Mouse (Mus musculus) kidney, embryonic 14.5 days (tissue): Measurements from ENCODE around the gene Mrpl17. TPM values are rescaled to one million over a fixed set of nuclear protein-coding genes. Genes with fewer than 3 reads are reported as not detected.

Experiments
- ATAC-seq: fragments of 200-750 bp; cut with Nextera tagmentation; 2 replicates; pipeline ENCODE4 v1.8.0; 2017; ENCODE audit warnings: moderate number of reproducible peaks, mild to moderate bottlenecking, moderate TSS enrichment, moderate library complexity; ENCODE audit not compliant: low FRiP score, low TSS enrichment
- H3K27ac ChIP-seq: fragments of 300-500 bp; sonication (generic); 2 replicates; pipeline ENCODE4 v1.5.1; 2014; ENCODE audit warnings: low read depth, mild to moderate bottlenecking, low read length, moderate library complexity, mixed read lengths
- H3K27me3 ChIP-seq: fragments of 300-500 bp; sonication (generic); 2 replicates; pipeline ENCODE4 v1.6.1; 2014; ENCODE audit warnings: mild to moderate bottlenecking, low read length; ENCODE audit not compliant: control insufficient read depth, insufficient read depth
- H3K36me3 ChIP-seq: fragments of 300-500 bp; sonication (generic); 2 replicates; pipeline ENCODE4 v1.6.1; 2014; ENCODE audit warnings: low read length, mixed read lengths; ENCODE audit not compliant: control insufficient read depth, insufficient read depth
- H3K4me1 ChIP-seq: fragments of 300-500 bp; sonication (generic); 2 replicates; pipeline ENCODE4 v1.6.1; 2014; ENCODE audit warnings: low read length, mixed read lengths; ENCODE audit not compliant: control insufficient read depth, insufficient read depth
- H3K4me2 ChIP-seq: fragments of 300-500 bp; sonication (generic); replicated peaks from 2 replicates; pipeline ENCODE4 v1.6.1; 2014; ENCODE audit warnings: low read depth, mild to moderate bottlenecking, low read length
- H3K4me3 ChIP-seq: fragments of 300-500 bp; sonication (generic); 2 replicates; pipeline ENCODE4 v1.5.1; 2014; ENCODE audit warnings: mild to moderate bottlenecking, low read length
- H3K9ac ChIP-seq: fragments of 300-500 bp; sonication (generic); 2 replicates; pipeline ENCODE4 v1.6.1; 2014; ENCODE audit warnings: low read depth, mild to moderate bottlenecking, low read length, moderate library complexity
- H3K9me3 ChIP-seq: fragments of 300-500 bp; sonication (generic); 2 replicates; pipeline ENCODE4 v1.6.1; 2016; ENCODE audit warnings: low read length; ENCODE audit not compliant: control insufficient read depth
- WGBS: fragments of 180-500 bp; shearing (Covaris S2); extraction: QIAGEN DNeasy Blood & Tissue Kit; methylation state at CpG from one replicate; pipeline ENCODE4 v1.1.7; 2014; 5-methylcytosine and 5-hydroxymethylcytosine counted together
- polyA plus RNA-seq: library from polyadenylated mRNA; unstranded; fragments of >200 nt; fragmentation: Nextera tagmentation; extraction: Ambion mirVana; gene quantifications from 2 replicates; pipeline ENCODE4 v1.2.1, GENCODE M21; 2014

The Mrpl17 gene
- polyA plus RNA-seq, 1 experiment from 2014 or later: 434 TPM

DNA sequence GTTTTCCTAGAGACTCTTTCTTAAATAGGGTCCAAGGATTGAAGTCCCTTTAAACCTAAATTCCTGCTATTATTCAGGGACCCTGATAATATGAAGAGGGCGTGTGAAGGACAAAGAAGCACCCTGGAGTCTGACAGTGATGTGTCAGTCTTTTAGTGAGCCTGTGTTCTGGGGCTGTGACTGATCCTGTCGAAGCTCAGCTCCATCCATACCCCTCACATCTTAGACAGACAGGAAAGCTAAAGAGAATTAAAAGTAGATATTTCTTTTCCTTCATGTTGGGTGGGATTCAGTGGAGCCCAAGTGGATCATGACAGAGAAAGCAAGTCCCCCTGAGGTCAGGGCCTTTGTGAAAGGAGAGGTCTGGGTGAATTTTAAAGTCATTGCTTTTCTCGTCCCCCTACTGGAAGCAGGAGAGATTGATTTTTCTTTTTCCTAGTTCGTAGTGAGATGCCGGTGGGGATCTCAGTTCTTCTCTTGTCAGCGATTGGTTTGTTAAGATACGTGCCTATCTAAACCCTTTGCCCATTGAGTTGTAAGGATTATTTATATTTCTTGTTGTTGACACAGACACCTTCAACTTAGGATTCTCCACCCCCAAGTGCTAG is 15.0 kb downstream of the Mrpl17 start:
- H3K4me1 ChIP-seq: no peaks in the 10 kb centered on the region
- no peaks in the 10 kb centered on the region for H3K36me3 ChIP-seq
- no peak overlapping the region for H3K4me2 ChIP-seq
- H3K9me3 ChIP-seq: no peaks in the 10 kb centered on the region
- WGBS: 28% methylated on average over 7 of the region's 7 CpGs
- no peak overlapping the region for H3K27ac ChIP-seq
- no peak overlapping the region for H3K9ac ChIP-seq
- no peak overlapping the region for H3K4me3 ChIP-seq
- H3K27me3 ChIP-seq: no peaks in the 10 kb centered on the region
- ATAC-seq: 0 out of 2 replicates have a peak, but pooled peaks have one; percentile 20

GRCm38 (mm10) chr7:105793701-105794100 is 17.2 kb downstream of the Mrpl17 start:
- no peak overlapping the region for H3K9ac ChIP-seq
- no peak overlapping the region for H3K4me2 ChIP-seq
- 87% methylated on average over 7 of the region's 7 CpGs for WGBS
- H3K4me3 ChIP-seq: no peak overlapping the region
- H3K27me3 ChIP-seq: no peaks in the 10 kb centered on the region
- H3K36me3 ChIP-seq: no peaks in the 10 kb centered on the region
- H3K9me3 ChIP-seq: no peaks in the 10 kb centered on the region
- ATAC-seq: no peak
- no peaks in the 10 kb centered on the region for H3K4me1 ChIP-seq
- no peak overlapping the region for H3K27ac ChIP-seq

DNA sequence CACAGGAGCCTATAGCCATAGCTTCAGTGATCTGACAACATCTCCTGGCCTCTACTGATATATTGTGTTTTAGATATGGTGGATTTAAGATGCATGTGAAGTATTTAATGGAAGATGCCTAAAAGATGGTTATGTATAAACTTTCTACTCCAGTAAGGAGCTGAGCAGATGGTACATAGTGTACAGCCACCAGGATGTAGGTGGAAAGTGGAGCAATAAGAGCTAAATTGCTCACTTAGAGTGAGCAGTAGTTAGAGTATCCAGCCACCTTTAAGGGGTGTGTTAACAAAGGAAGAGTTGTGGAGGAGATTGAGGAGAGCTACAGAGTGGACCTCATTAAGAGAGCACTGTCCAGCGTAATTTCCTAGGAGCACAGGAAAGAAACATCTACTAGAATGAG is 19.8 kb downstream of the Mrpl17 start:
- H3K9ac ChIP-seq: no peak overlapping the region
- no peaks in the 10 kb centered on the region for H3K36me3 ChIP-seq
- H3K4me3 ChIP-seq: no peak overlapping the region
- 62% methylated on average over 1 of the region's 1 CpGs for WGBS
- no peak for ATAC-seq
- no peaks in the 10 kb centered on the region for H3K27me3 ChIP-seq
- peaks cover 4% of the 10 kb centered on the region for H3K4me1 ChIP-seq
- H3K27ac ChIP-seq: no peak overlapping the region
- H3K4me2 ChIP-seq: no peak overlapping the region
- no peaks in the 10 kb centered on the region for H3K9me3 ChIP-seq

- Histone ChIP-seq H3K27me3 (no peaks in the 10 kb centered on the region), H3K4me2 (peak within 1 kb of the TSS; percentile 70), H3K36me3 (peaks cover 5% of the 10 kb centered on the region; the same call in 1 of the 2 replicates), H3K4me1 (peaks cover 26% of the 10 kb centered on the region), H3K27ac (peak within 1 kb of the TSS; percentile 88), H3K9me3 (no peaks in the 10 kb centered on the region), H3K4me3 (peak within 1 kb of the TSS; percentile 88), H3K9ac (peak within 1 kb of the TSS; percentile 97)
- 1% methylated on average over 68 of the region's 97 CpGs for WGBS
- peak; percentile 81 for ATAC-seq
Measured at GRCm38 (mm10) chr7:105787285-105788140, 23.4 kb downstream of the Mrpl17 start, which contains the start of gene Dchs1. Gene Dchs1 (minus strand): TSS chr7:105787654.

GRCm38 (mm10) chr7:105786506-105787284 is 24.2 kb downstream of the Mrpl17 start:
- peak overlapping the region; percentile 97 for H3K9ac ChIP-seq

DNA sequence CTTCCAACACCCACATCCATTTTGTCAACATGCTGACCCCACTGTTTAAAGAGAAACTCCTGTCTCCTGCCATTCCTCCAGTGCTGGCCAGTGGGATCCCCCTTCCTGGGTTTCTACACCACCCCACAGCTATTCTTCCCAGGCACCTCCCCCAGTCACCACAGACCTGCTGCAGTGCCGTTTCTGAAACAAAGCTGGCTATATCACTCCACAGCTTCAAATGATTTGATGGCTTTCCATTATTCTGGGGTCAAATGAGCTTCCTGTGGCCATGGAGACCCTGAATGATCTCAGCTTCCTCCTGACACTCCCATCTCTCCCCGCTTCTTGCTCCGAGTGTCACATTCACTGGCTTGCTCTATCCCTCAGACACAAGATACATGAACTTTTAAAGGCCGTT is 26.3 kb downstream of the Mrpl17 start:
- Histone ChIP-seq H3K27me3 (no peaks in the 10 kb centered on the region), H3K4me1 (peaks cover 26% of the 10 kb centered on the region), H3K36me3 (peaks cover 28% of the 10 kb centered on the region), H3K9ac (no peak overlapping the region), H3K4me3 (no peak overlapping the region), H3K4me2 (peak overlapping the region; percentile 70), H3K9me3 (no peaks in the 10 kb centered on the region), H3K27ac (no peak overlapping the region; the same call in 1 of the 2 replicates)
- 13% methylated on average over 4 of the region's 4 CpGs for WGBS
- no peak for ATAC-seq

More at GRCm38 (mm10) chr7:105786506-105787284, 24.2 kb downstream of the Mrpl17 start:
- ATAC-seq: peak; percentile 71
- Histone ChIP-seq H3K4me3 (peak overlapping the region; percentile 88), H3K27ac (peak overlapping the region; percentile 88), H3K27me3 (no peaks in the 10 kb centered on the region), H3K4me1 (peaks cover 26% of the 10 kb centered on the region), H3K4me2 (peak overlapping the region; percentile 70), H3K36me3 (peaks cover 12% of the 10 kb centered on the region), H3K9me3 (no peaks in the 10 kb centered on the region)
- 6% methylated on average over 20 of the region's 20 CpGs for WGBS

DNA sequence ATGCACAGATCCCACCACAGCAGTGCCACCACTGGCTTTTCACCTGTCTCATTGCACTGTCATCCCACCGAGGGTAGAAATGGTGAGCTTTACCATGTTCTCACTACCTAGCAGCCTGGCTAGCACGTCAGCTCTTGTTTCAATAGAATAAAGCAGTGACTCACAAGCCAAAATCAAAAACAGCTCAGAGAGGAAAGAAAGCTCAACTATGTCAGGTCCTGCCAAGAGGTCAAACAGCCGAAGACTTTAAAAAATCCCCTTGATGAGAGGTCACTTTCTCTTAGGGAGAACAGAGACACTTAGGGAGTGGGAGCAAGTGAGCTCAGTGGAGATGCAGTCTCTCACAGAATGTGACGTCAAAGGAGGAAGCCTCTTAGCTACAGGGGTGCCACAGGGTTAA is 27.0 kb downstream of the Mrpl17 start:
- Histone ChIP-seq H3K4me1 (peaks cover 32% of the 10 kb centered on the region), H3K9ac (no peak overlapping the region; the same call in 1 of the 2 replicates), H3K27me3 (no peaks in the 10 kb centered on the region), H3K9me3 (no peaks in the 10 kb centered on the region), H3K36me3 (peaks cover 30% of the 10 kb centered on the region), H3K4me2 (0 out of 2 replicates have a peak overlapping the region, but pooled peaks have one; percentile 11), H3K27ac (no peak overlapping the region), H3K4me3 (no peak overlapping the region)
- no peak for ATAC-seq
- 41% methylated on average over 4 of the region's 4 CpGs for WGBS

- Histone ChIP-seq H3K27me3 (no peaks in the 10 kb centered on the region), H3K9me3 (no peaks in the 10 kb centered on the region), H3K4me3 (peak overlapping the region; percentile 18), H3K27ac (peak overlapping the region; percentile 84), H3K9ac (peak overlapping the region; percentile 42; the same call in 1 of the 2 replicates), H3K4me2 (peak overlapping the region; percentile 33), H3K36me3 (peaks cover 28% of the 10 kb centered on the region), H3K4me1 (peaks cover 44% of the 10 kb centered on the region)
- peak; percentile 83 for ATAC-seq
- WGBS: 12% methylated on average over 4 of the region's 4 CpGs
Measured at GRCm38 (mm10) chr7:105778553-105779265, 32.2 kb downstream of the Mrpl17 start.
